Mouse (Mus musculus) bone marrow, adult 2 months (tissue): ENCODE results near the gene C87436. TPM values are rescaled to one million over a fixed set of nuclear protein-coding genes. Genes with fewer than 3 reads are reported as not detected.

ENCODE experiments used
- H3K27ac ChIP-seq: fragments of 200-500 bp; 2 replicates; pipeline ENCODE4 v1.5.1; 2012; ENCODE audit warnings: low read depth, mild to moderate bottlenecking, control low read depth, inconsistent platforms, low read length; ENCODE audit not compliant: control insufficient read depth, poor library complexity, insufficient read depth
- H3K4me1 ChIP-seq: fragments of 200-500 bp; 2 replicates; pipeline ENCODE4 v1.6.1; 2011; ENCODE audit warnings: low read length; ENCODE audit not compliant: control insufficient read depth, insufficient read depth
- H3K4me3 ChIP-seq: fragments of 200-500 bp; replicated peaks from 2 replicates; pipeline ENCODE3; 2011; ENCODE audit warnings: mild to moderate bottlenecking, low read depth, low read length, control low read depth; ENCODE audit not compliant: control insufficient read depth
- CTCF ChIP-seq: fragments of 200-500 bp; IDR thresholded peaks from 2 replicates; pipeline ENCODE4 v1.5.1; 2011; ENCODE audit warnings: low read length, control low read depth; ENCODE audit not compliant: control insufficient read depth, insufficient read depth
- POLR2A ChIP-seq: fragments of 200-500 bp; IDR thresholded peaks from 2 replicates; pipeline ENCODE4 v1.6.1; 2011; ENCODE audit warnings: low read depth, mild to moderate bottlenecking, control low read depth, low read length, borderline replicate concordance; ENCODE audit not compliant: control insufficient read depth
- WGBS: fragments of 180-500 bp; shearing (Covaris S2); methylation state at CpG from one replicate; pipeline ENCODE4 v1.1.7; 2018; 5-methylcytosine and 5-hydroxymethylcytosine counted together
- polyA plus RNA-seq: library from polyadenylated mRNA; stranded (reverse); fragments of >200 nt; gene quantifications from 2 replicates; pipeline ENCODE4 v1.2.4, GENCODE M21; 2011; ENCODE audit warnings: low replicate concordance; ENCODE audit not compliant: missing spikeins, insufficient read depth, insufficient read length

C87436 gene
- polyA plus RNA-seq, 1 experiment = 13.3 TPM

GRCm38 (mm10) chr6:86437711-86438110 is 463 bp upstream of the C87436 start:
- Histone ChIP-seq H3K4me1 (no peaks in the 10 kb centered on the region; the same call in 1 of the 2 replicates), H3K27ac (peak overlapping the region; percentile 94), H3K4me3 (peak overlapping the region; percentile 91)
- TF ChIP-seq POLR2A (no peak), CTCF (peak; percentile 52; the same call in 1 of the 2 replicates)
- WGBS = 2% methylated on average over 14 of the region's 14 CpGs

- Histone ChIP-seq H3K27ac (peak overlapping the region; percentile 94), H3K4me1 (no peaks in the 10 kb centered on the region; the same call in 1 of the 2 replicates), H3K4me3 (peak overlapping the region; percentile 91)
- TF ChIP-seq POLR2A = no peak
- no peak for TF ChIP-seq CTCF
- WGBS = 3% methylated on average over 13 of the region's 13 CpGs
These were observed 934 bp downstream of the C87436 start for GRCm38 (mm10) chr6:86439119-86439496.

DNA sequence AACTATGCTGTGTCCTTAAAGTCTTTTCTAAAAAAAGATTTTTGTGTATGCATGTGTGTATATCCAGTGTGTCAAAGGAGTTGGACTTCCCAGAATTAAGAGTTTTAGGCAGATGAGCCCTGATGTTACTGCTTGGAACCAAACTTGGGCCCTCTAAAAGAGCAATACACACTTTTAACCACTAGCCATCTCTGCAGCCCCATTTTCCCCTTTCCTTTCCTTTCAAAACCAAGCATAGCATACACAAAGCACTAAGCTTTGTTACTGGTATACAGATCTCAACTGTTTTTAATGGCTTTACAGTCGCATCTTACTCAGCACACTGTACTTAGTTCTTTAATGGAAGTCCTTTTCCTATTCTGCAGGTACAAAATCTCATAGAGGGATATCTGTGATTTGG is 1.4 kb downstream of the C87436 start:
- Histone ChIP-seq H3K4me1 (no peaks in the 10 kb centered on the region; the same call in 1 of the 2 replicates), H3K27ac (no peak overlapping the region), H3K4me3 (no peak overlapping the region)
- TF ChIP-seq POLR2A = no peak
- no peak for TF ChIP-seq CTCF
- 56% methylated on average over 1 of the region's 1 CpGs for WGBS

- H3K4me1 ChIP-seq = no peaks in the 10 kb centered on the region; the same call in 1 of the 2 replicates
These were observed 3.4 kb downstream of the C87436 start for GRCm38 (mm10) chr6:86441571-86441970.

GRCm38 (mm10) chr6:86445551-86445950 is 7.4 kb downstream of the C87436 start:
- TF ChIP-seq CTCF = no peak
- TF ChIP-seq POLR2A = no peak
- Histone ChIP-seq H3K27ac (no peak overlapping the region), H3K4me1 (no peaks in the 10 kb centered on the region; the same call in 1 of the 2 replicates), H3K4me3 (no peak overlapping the region)
- 88% methylated on average over 18 of the region's 18 CpGs for WGBS

More at GRCm38 (mm10) chr6:86441571-86441970, 3.4 kb downstream of the C87436 start:
- Histone ChIP-seq H3K4me3 (no peak overlapping the region), H3K27ac (no peak overlapping the region)
- WGBS = 92% methylated on average over 10 of the region's 10 CpGs
- no peak for TF ChIP-seq POLR2A
- TF ChIP-seq CTCF = no peak

DNA sequence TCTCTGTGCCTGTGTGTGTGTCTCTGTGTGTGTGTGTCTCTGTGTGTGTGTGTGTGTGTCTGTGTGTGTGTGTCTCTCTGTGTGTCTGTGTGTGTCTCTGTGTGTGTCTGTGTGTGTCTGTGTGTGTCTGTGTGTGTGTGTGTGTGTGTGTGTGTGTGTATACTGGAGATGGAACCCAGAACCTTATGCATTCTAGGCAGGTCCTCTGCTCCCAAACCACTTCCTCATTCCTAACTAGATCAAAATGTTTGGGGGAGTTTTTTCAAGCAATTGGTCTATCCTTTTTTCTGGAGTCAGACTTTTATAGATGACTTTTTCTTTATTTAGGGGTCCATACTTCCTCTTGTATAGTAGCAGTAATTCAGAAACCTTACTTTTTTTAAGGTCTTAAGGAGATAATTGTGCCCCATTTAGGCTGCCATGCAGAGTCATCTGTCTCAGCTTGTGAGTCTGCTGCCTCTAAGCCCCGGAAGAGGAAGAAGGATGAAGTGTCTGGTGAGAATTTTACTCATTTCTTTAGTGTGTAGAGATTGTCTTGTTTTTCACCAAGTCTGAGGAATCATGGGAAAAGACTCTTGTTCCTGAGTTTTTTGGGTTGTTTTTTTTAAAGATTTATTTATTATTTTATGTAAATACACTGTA is 8.9 kb downstream of the C87436 start:
- Histone ChIP-seq H3K4me1 (no peaks in the 10 kb centered on the region; the same call in 1 of the 2 replicates), H3K27ac (no peak overlapping the region; the same call in 1 of the 2 replicates), H3K4me3 (no peak overlapping the region)
- TF ChIP-seq POLR2A (no peak), CTCF (no peak)
- WGBS = 8% methylated on average over 1 of the region's 1 CpGs

DNA sequence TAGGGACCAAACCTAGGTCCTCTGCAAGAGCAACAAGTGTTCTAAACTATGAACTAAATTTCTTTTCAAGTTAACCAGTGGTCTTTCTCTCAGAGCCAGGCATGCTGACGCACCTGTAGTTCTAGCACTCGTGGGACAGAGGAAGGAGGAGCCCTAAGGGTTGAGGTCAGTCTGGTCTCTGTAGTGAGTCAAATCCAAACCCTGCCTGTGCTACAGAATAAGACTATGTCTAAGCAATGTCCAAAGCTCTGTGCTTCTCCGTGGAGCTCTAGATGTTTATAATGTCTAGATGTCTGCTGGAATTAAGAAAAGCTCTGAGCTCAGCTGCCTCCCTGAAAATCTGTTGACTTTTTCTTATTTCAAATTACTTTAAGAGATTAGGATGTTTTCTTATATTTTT is 18.6 kb downstream of the C87436 start:
- Histone ChIP-seq H3K4me3 (no peak overlapping the region), H3K4me1 (no peaks in the 10 kb centered on the region), H3K27ac (no peak overlapping the region)
- 89% methylated on average over 3 of the region's 3 CpGs for WGBS
- TF ChIP-seq POLR2A (no peak), CTCF (no peak)

GRCm38 (mm10) chr6:86463079-86463478 is 24.9 kb downstream of the C87436 start:
- no peak overlapping the region for H3K27ac ChIP-seq
- TF ChIP-seq CTCF (no peak), POLR2A (no peak)
- 83% methylated on average over 3 of the region's 3 CpGs for WGBS
- H3K4me3 ChIP-seq = no peak overlapping the region
- no peaks in the 10 kb centered on the region for H3K4me1 ChIP-seq
